Mouse (Mus musculus): Measurements from ENCODE around the gene Cnr2. TPM values are rescaled to one million over a fixed set of nuclear protein-coding genes. Genes with fewer than 3 reads are reported as not detected.

Gene Cnr2
- polyA plus RNA-seq, 1 experiment from 2014 or later = 1.1 TPM

- H3K4me3 ChIP-seq (ENCODE audit: low read length) = no peak overlapping the region
- no peaks in the 10 kb centered on the region for H3K36me3 ChIP-seq (ENCODE audit: insufficient read depth, low read length)
- no peak overlapping the region for H3K9ac ChIP-seq (replicated peaks; ENCODE audit: low read length)
- ATAC-seq (ENCODE audit: low FRiP score, low TSS enrichment) = no peak
- H3K4me2 ChIP-seq (replicated peaks; ENCODE audit: low read depth, low read length) = no peak overlapping the region
- H3K27me3 ChIP-seq (ENCODE audit: insufficient read depth, low read length) = no peaks in the 10 kb centered on the region
- H3K4me1 ChIP-seq (ENCODE audit: insufficient read depth, low read length) = no peaks in the 10 kb centered on the region
- no peak overlapping the region for H3K27ac ChIP-seq (ENCODE audit: low read length)
- 89% methylated on average over 3 of the region's 5 CpGs for WGBS
- H3K9me3 ChIP-seq (ENCODE audit: low read length) = no peaks in the 10 kb centered on the region
Observed at GRCm38 (mm10) chr4:135900008-135900407, 4.8 kb downstream of the Cnr2 start.

- no peak overlapping the region for H3K4me2 ChIP-seq (replicated peaks; ENCODE audit: low read depth, low read length)
- no peaks in the 10 kb centered on the region for H3K36me3 ChIP-seq (ENCODE audit: insufficient read depth, low read length)
- no peaks in the 10 kb centered on the region for H3K9me3 ChIP-seq (ENCODE audit: low read length)
- H3K9ac ChIP-seq (replicated peaks; ENCODE audit: low read length) = no peak overlapping the region
- no peak for ATAC-seq (ENCODE audit: low FRiP score, low TSS enrichment)
- H3K27ac ChIP-seq (ENCODE audit: low read length) = no peak overlapping the region
- no peak overlapping the region for H3K4me3 ChIP-seq (ENCODE audit: low read length)
- H3K27me3 ChIP-seq (ENCODE audit: insufficient read depth, low read length) = no peaks in the 10 kb centered on the region
- H3K4me1 ChIP-seq (ENCODE audit: insufficient read depth, low read length) = no peaks in the 10 kb centered on the region
- 87% methylated on average over 4 of the region's 4 CpGs for WGBS
Observed at GRCm38 (mm10) chr4:135902606-135903242, 7.5 kb downstream of the Cnr2 start.

GRCm38 (mm10) chr4:135904810-135905209 is 9.6 kb downstream of the Cnr2 start:
- H3K4me3 ChIP-seq (ENCODE audit: low read length) = no peak overlapping the region
- no peak overlapping the region for H3K9ac ChIP-seq (replicated peaks; ENCODE audit: low read length)
- H3K36me3 ChIP-seq (ENCODE audit: insufficient read depth, low read length) = no peaks in the 10 kb centered on the region
- ATAC-seq (ENCODE audit: low FRiP score, low TSS enrichment) = no peak
- H3K27me3 ChIP-seq (ENCODE audit: insufficient read depth, low read length) = no peaks in the 10 kb centered on the region
- WGBS = 47% methylated on average over 1 of the region's 1 CpGs
- no peak overlapping the region for H3K4me2 ChIP-seq (replicated peaks; ENCODE audit: low read depth, low read length)
- H3K9me3 ChIP-seq (ENCODE audit: low read length) = no peaks in the 10 kb centered on the region
- H3K27ac ChIP-seq (ENCODE audit: low read length) = no peak overlapping the region
- no peaks in the 10 kb centered on the region for H3K4me1 ChIP-seq (ENCODE audit: insufficient read depth, low read length)

GRCm38 (mm10) chr4:135906633-135907032 is 11.4 kb downstream of the Cnr2 start:
- no peak overlapping the region for H3K9ac ChIP-seq (replicated peaks; ENCODE audit: low read length)
- no peak overlapping the region for H3K27ac ChIP-seq (ENCODE audit: low read length)
- H3K4me1 ChIP-seq (ENCODE audit: insufficient read depth, low read length) = no peaks in the 10 kb centered on the region
- H3K27me3 ChIP-seq (ENCODE audit: insufficient read depth, low read length) = no peaks in the 10 kb centered on the region
- ATAC-seq (ENCODE audit: low FRiP score, low TSS enrichment) = no peak
- no peak overlapping the region for H3K4me3 ChIP-seq (ENCODE audit: low read length)
- H3K36me3 ChIP-seq (ENCODE audit: insufficient read depth, low read length) = no peaks in the 10 kb centered on the region
- H3K9me3 ChIP-seq (ENCODE audit: low read length) = no peaks in the 10 kb centered on the region
- no peak overlapping the region for H3K4me2 ChIP-seq (replicated peaks; ENCODE audit: low read depth, low read length)
- 72% methylated on average over 3 of the region's 3 CpGs for WGBS

- no peaks in the 10 kb centered on the region for H3K4me1 ChIP-seq (ENCODE audit: insufficient read depth, low read length)
- no peak for ATAC-seq (ENCODE audit: low FRiP score, low TSS enrichment)
- no peak overlapping the region for H3K4me3 ChIP-seq (ENCODE audit: low read length)
- H3K27ac ChIP-seq (ENCODE audit: low read length) = no peak overlapping the region
- no peak overlapping the region for H3K9ac ChIP-seq (replicated peaks; ENCODE audit: low read length)
- 58% methylated on average over 13 of the region's 13 CpGs for WGBS
- no peaks in the 10 kb centered on the region for H3K36me3 ChIP-seq (ENCODE audit: insufficient read depth, low read length)
- H3K27me3 ChIP-seq (ENCODE audit: insufficient read depth, low read length) = no peaks in the 10 kb centered on the region
- H3K4me2 ChIP-seq (replicated peaks; ENCODE audit: low read depth, low read length) = no peak overlapping the region
- no peaks in the 10 kb centered on the region for H3K9me3 ChIP-seq (ENCODE audit: low read length)
Observed at GRCm38 (mm10) chr4:135909326-135910066, 14.3 kb downstream of the Cnr2 start.

- peak overlapping the region; percentile 44; the same call in 1 of the 2 replicates for H3K27ac ChIP-seq (ENCODE audit: low read length)
- ATAC-seq (ENCODE audit: low FRiP score, low TSS enrichment) = no peak
Observed at GRCm38 (mm10) chr4:135911531-135911930, 16.3 kb downstream of the Cnr2 start.

GRCm38 (mm10) chr4:135912164-135912563 is 17.0 kb downstream of the Cnr2 start:
- Histone ChIP-seq H3K4me1 (ENCODE audit: insufficient read depth, low read length) (no peaks in the 10 kb centered on the region), H3K36me3 (ENCODE audit: insufficient read depth, low read length) (no peaks in the 10 kb centered on the region)
- WGBS = 51% methylated on average over 3 of the region's 3 CpGs

More at GRCm38 (mm10) chr4:135911531-135911930, 16.3 kb downstream of the Cnr2 start:
- Histone ChIP-seq H3K4me3 (ENCODE audit: low read length) (no peak overlapping the region), H3K36me3 (ENCODE audit: insufficient read depth, low read length) (no peaks in the 10 kb centered on the region), H3K9me3 (ENCODE audit: low read length) (no peaks in the 10 kb centered on the region), H3K4me2 (replicated peaks; ENCODE audit: low read depth, low read length) (no peak overlapping the region), H3K27me3 (ENCODE audit: insufficient read depth, low read length) (no peaks in the 10 kb centered on the region), H3K9ac (replicated peaks; ENCODE audit: low read length) (no peak overlapping the region), H3K4me1 (ENCODE audit: insufficient read depth, low read length) (no peaks in the 10 kb centered on the region)
- 57% methylated on average over 7 of the region's 7 CpGs for WGBS

GRCm38 (mm10) chr4:135912835-135913234 is 17.6 kb downstream of the Cnr2 start:
- ATAC-seq (ENCODE audit: low FRiP score, low TSS enrichment) = no peak
- 21% methylated on average over 3 of the region's 3 CpGs for WGBS
- no peak overlapping the region for H3K27ac ChIP-seq (ENCODE audit: low read length)
- H3K4me1 ChIP-seq (ENCODE audit: insufficient read depth, low read length) = no peaks in the 10 kb centered on the region
- H3K4me3 ChIP-seq (ENCODE audit: low read length) = no peak overlapping the region
- no peak overlapping the region for H3K4me2 ChIP-seq (replicated peaks; ENCODE audit: low read depth, low read length)
- no peaks in the 10 kb centered on the region for H3K9me3 ChIP-seq (ENCODE audit: low read length)
- no peaks in the 10 kb centered on the region for H3K36me3 ChIP-seq (ENCODE audit: insufficient read depth, low read length)
- H3K27me3 ChIP-seq (ENCODE audit: insufficient read depth, low read length) = no peaks in the 10 kb centered on the region
- no peak overlapping the region for H3K9ac ChIP-seq (replicated peaks; ENCODE audit: low read length)

More at GRCm38 (mm10) chr4:135912164-135912563, 17.0 kb downstream of the Cnr2 start:
- Histone ChIP-seq H3K9me3 (ENCODE audit: low read length) (no peaks in the 10 kb centered on the region), H3K27me3 (ENCODE audit: insufficient read depth, low read length) (no peaks in the 10 kb centered on the region), H3K27ac (ENCODE audit: low read length) (peak overlapping the region; percentile 4; the same call in 1 of the 2 replicates), H3K4me2 (replicated peaks; ENCODE audit: low read depth, low read length) (no peak overlapping the region), H3K4me3 (ENCODE audit: low read length) (no peak overlapping the region), H3K9ac (replicated peaks; ENCODE audit: low read length) (no peak overlapping the region)
- ATAC-seq (ENCODE audit: low FRiP score, low TSS enrichment) = no peak

GRCm38 (mm10) chr4:135913433-135913832 is 18.2 kb downstream of the Cnr2 start:
- Histone ChIP-seq H3K4me3 (ENCODE audit: low read length) (no peak overlapping the region), H3K36me3 (ENCODE audit: insufficient read depth, low read length) (no peaks in the 10 kb centered on the region), H3K27ac (ENCODE audit: low read length) (no peak overlapping the region), H3K4me2 (replicated peaks; ENCODE audit: low read depth, low read length) (no peak overlapping the region), H3K27me3 (ENCODE audit: insufficient read depth, low read length) (no peaks in the 10 kb centered on the region), H3K9me3 (ENCODE audit: low read length) (no peaks in the 10 kb centered on the region), H3K9ac (replicated peaks; ENCODE audit: low read length) (no peak overlapping the region), H3K4me1 (ENCODE audit: insufficient read depth, low read length) (no peaks in the 10 kb centered on the region)
- 69% methylated on average over 4 of the region's 4 CpGs for WGBS
- no peak for ATAC-seq (ENCODE audit: low FRiP score, low TSS enrichment)

GRCm38 (mm10) chr4:135918635-135919279 is 23.6 kb downstream of the Cnr2 start:
- no peaks in the 10 kb centered on the region for H3K9me3 ChIP-seq (ENCODE audit: low read length)
- H3K4me2 ChIP-seq (replicated peaks; ENCODE audit: low read depth, low read length) = no peak overlapping the region
- no peak overlapping the region for H3K27ac ChIP-seq (ENCODE audit: low read length)
- H3K4me3 ChIP-seq (ENCODE audit: low read length) = no peak overlapping the region
- no peaks in the 10 kb centered on the region for H3K27me3 ChIP-seq (ENCODE audit: insufficient read depth, low read length)
- WGBS = 65% methylated on average over 13 of the region's 13 CpGs
- no peak overlapping the region for H3K9ac ChIP-seq (replicated peaks; ENCODE audit: low read length)
- H3K36me3 ChIP-seq (ENCODE audit: insufficient read depth, low read length) = peaks cover 6% of the 10 kb centered on the region
- H3K4me1 ChIP-seq (ENCODE audit: insufficient read depth, low read length) = peaks cover 5% of the 10 kb centered on the region
- ATAC-seq (ENCODE audit: low FRiP score, low TSS enrichment) = no peak

Measured in kidney, embryonic 16.5 days (tissue).